Mouse (Mus musculus) limb, embryonic 14.5 days (tissue): ENCODE measurements around the gene Safb2. TPM values are rescaled to one million over a fixed set of nuclear protein-coding genes. Genes with fewer than 3 reads are reported as not detected.
A peak's percentile ranks its signal among the peaks of the same experiment; 100 is the strongest.

Experiments
- ATAC-seq: fragments of 200-750 bp; cut with Nextera tagmentation; 2 replicates; pipeline ENCODE4 v1.8.0; 2017; ENCODE audit warnings: low read depth, moderate number of reproducible peaks, moderate TSS enrichment; ENCODE audit not compliant: low FRiP score
- DNase-seq: peaks from one replicate; pipeline ENCODE4 v3.0.0-alpha.2; 2015; ENCODE audit warnings: low spot score
- H3K27ac ChIP-seq: fragments of 300-500 bp; sonication (generic); replicated peaks from 2 replicates; pipeline ENCODE4 v1.5.1; 2014; ENCODE audit warnings: low read depth, mild to moderate bottlenecking, low read length, moderate library complexity, mixed read lengths
- H3K27me3 ChIP-seq: fragments of 300-500 bp; sonication (generic); 2 replicates; pipeline ENCODE4 v1.6.1; 2014; ENCODE audit warnings: low read length, mixed read lengths; ENCODE audit not compliant: control insufficient read depth, insufficient read depth
- H3K36me3 ChIP-seq: fragments of 300-500 bp; sonication (generic); 2 replicates; pipeline ENCODE4 v1.6.1; 2014; ENCODE audit warnings: mild to moderate bottlenecking, low read length, moderate library complexity, mixed read lengths; ENCODE audit not compliant: control insufficient read depth, insufficient read depth
- H3K4me1 ChIP-seq: fragments of 300-500 bp; sonication (generic); 2 replicates; pipeline ENCODE4 v1.6.1; 2014; ENCODE audit warnings: antibody characterized with exemption, low read length, mixed read lengths; ENCODE audit not compliant: control insufficient read depth, insufficient read depth
- H3K4me2 ChIP-seq: fragments of 300-500 bp; sonication (generic); replicated peaks from 2 replicates; pipeline ENCODE4 v1.6.1; 2014; ENCODE audit warnings: low read depth, mild to moderate bottlenecking, low read length, moderate library complexity; ENCODE audit not compliant: severe bottlenecking
- H3K4me3 ChIP-seq: fragments of 300-500 bp; sonication (generic); replicated peaks from 2 replicates; pipeline ENCODE4 v1.5.1; 2014; ENCODE audit warnings: low read length
- H3K9ac ChIP-seq: fragments of 300-500 bp; sonication (generic); 2 replicates; pipeline ENCODE4 v1.6.1; 2014; ENCODE audit warnings: mild to moderate bottlenecking, low read depth, low read length, moderate library complexity; ENCODE audit not compliant: severe bottlenecking
- H3K9me3 ChIP-seq: fragments of 300-500 bp; sonication (generic); 2 replicates; pipeline ENCODE4 v1.6.1; 2016; ENCODE audit warnings: low read length; ENCODE audit not compliant: control insufficient read depth
- POLR2A ChIP-seq: fragments of 200-500 bp; IDR thresholded peaks from 2 replicates; pipeline ENCODE4 v1.8.0; 2012; ENCODE audit warnings: inconsistent platforms, mild to moderate bottlenecking, moderate library complexity, borderline replicate concordance; ENCODE audit not compliant: insufficient read depth, insufficient read length; ENCODE audit errors: extremely low read depth
- WGBS: fragments of 180-500 bp; shearing (Covaris S2); extraction: QIAGEN DNeasy Blood & Tissue Kit; methylation state at CpG from one replicate; pipeline ENCODE4 v1.1.7; 2014; 5-methylcytosine and 5-hydroxymethylcytosine counted together
- polyA plus RNA-seq, 2 experiments: library from polyadenylated mRNA; depleted of rRNA in 1 of 2; stranded (reverse) in 1 of 2; unstranded in 1 of 2; fragments of >200 nt; fragmentation: Nextera tagmentation in 1 of 2; extraction: Ambion mirVana in 1 of 2; gene quantifications; 2 replicates each; pipeline versions ENCODE4 v1.2.1 to v1.2.3; 2012 to 2014

Gene Safb2
- polyA plus RNA-seq, 2 experiments = 52.1 to 133 TPM

DNA sequence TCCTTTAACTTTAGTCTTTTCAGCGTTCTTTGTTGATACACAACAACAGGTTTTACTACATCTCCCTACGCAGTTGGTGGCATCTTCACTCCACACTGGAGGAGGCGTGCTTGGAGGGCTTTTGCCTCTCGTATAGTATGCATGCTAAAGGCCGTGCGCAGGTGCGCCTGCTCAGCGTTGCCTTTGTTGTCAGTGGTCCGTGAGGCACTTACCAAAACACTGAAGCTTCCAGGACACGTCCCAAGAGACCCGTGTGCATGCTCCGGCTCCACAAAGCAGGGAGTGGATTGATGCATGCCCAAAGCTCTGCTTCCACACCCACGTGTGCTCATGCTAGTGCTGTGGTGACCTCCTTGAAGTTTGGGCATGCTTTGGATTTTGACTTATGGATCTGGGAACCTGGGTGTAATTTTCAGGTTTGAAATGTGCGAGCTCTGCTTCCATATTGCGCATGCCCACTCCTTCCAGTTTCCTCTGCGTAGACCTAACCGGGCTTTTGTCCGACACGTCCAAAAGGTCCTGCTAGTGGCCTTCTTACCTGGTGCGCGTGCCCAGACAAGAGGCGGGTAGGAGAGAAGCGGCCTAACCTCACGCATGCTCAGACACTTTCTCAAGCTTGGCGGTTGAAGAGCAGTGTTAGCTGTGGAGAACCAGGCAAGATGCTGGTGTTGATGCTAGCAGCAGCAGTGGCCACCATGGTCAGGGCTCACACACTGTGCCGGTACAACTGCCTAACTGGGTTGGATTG, 43.3 kb upstream of the Safb2 start, which contains the start of gene Catsperd:
Gene Catsperd, plus strand, starts transcription at position 614 of the 748 bp plus-strand sequence.
- H3K4me3 ChIP-seq = peak within 1 kb of the TSS; percentile 93
- no peaks in the 10 kb centered on the region for H3K9me3 ChIP-seq
- no peak for DNase-seq
- peak within 1 kb of the TSS; percentile 82 for H3K27ac ChIP-seq
- H3K4me1 ChIP-seq = peaks cover 17% of the 10 kb centered on the region
- ATAC-seq = 0 out of 2 replicates have a peak, but pooled peaks have one; percentile 8
- peak within 1 kb of the TSS; percentile 41 for H3K9ac ChIP-seq
- no peaks in the 10 kb centered on the region for H3K27me3 ChIP-seq
- WGBS = 9% methylated on average over 26 of the region's 26 CpGs
- H3K4me2 ChIP-seq = peak within 1 kb of the TSS; percentile 93
- peaks cover 17% of the 10 kb centered on the region for H3K36me3 ChIP-seq
- TF ChIP-seq POLR2A = no peak

DNA sequence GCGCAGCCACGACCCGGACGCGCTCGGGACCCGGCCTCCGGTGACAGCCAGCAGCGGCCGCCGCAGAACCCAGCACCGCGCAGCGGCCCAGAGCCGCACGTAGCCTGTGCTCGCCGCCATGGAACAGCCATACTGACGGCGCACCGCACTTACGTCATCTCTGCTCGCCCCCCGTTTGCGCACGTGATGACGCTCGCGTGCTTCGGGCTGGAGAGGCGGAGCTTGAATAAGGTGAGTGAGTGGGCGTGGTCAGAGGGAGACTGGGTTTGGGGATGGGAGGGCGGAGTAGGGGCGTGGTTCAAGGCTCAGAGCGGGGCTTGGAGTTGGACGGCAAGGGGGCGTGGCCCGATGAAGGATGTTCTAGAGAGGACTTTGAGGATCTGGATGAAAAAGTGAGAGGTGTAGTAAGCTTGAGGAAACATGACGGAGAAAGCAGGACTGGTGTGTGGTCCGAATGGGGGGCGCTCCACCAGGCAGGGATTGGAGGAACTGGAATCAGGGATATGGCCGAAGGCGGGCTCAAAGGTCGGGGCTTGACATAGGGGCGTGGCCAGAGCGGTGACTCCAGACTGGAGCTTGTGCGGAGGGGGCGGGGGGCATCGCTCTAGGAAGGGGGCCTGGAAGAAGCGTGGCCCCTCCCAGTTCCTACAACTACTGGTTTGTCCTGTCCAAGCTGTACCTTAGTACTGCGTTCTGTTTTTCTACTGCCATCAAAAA, 42.5 kb upstream of the Safb2 start, which contains the start of gene Lonp1:
Gene Lonp1, minus strand, starts transcription at position 134 of the 717 bp plus-strand sequence.
- peak within 1 kb of the TSS; percentile 89 for H3K9ac ChIP-seq
- peak; percentile 95 for ATAC-seq
- TF ChIP-seq POLR2A = peak; percentile 56; the same call in 1 of the 2 replicates
- DNase-seq = peak; percentile 98
- peak within 1 kb of the TSS; percentile 93 for H3K4me3 ChIP-seq
- H3K27ac ChIP-seq = peak within 1 kb of the TSS; percentile 82
- H3K36me3 ChIP-seq = peaks cover 25% of the 10 kb centered on the region
- peaks cover 17% of the 10 kb centered on the region for H3K4me1 ChIP-seq
- no peaks in the 10 kb centered on the region for H3K9me3 ChIP-seq
- peak within 1 kb of the TSS; percentile 93 for H3K4me2 ChIP-seq
- no peaks in the 10 kb centered on the region for H3K27me3 ChIP-seq
- 2% methylated on average over 45 of the region's 51 CpGs for whole genome bisulfite sequencing

DNA sequence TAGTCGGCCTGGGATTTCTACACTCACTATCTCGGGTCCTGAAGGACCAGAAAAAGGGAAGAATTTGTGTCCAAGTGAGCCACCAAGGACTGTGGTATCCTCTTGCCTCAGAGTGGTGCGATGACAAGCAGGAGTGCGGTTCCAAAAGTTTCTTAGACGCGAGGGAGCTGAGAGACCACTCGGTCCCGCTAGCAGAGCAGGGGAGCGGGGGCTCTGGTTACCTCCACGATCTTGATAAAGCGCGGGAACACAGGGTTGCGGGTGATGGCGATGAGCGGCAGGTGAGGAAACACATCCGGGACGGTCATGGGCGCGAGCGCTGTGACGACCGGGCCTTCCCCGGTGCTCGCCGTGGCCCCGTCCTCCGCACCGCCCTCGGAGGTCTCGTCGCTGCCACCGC, 41.9 kb upstream of the Safb2 start:
- under 1% methylated on average over 25 of the region's 32 CpGs for WGBS
- DNase-seq (no peak), ATAC-seq (no peak; the same call in 1 of the 2 replicates)
- H3K4me2 ChIP-seq = peak overlapping the region; percentile 93
- no peaks in the 10 kb centered on the region for H3K27me3 ChIP-seq
- H3K9me3 ChIP-seq = no peaks in the 10 kb centered on the region
- H3K36me3 ChIP-seq = peaks cover 30% of the 10 kb centered on the region
- H3K27ac ChIP-seq = peak overlapping the region; percentile 61; the same call in 1 of the 2 replicates
- peak overlapping the region; percentile 89 for H3K9ac ChIP-seq
- no peak for TF ChIP-seq POLR2A
- H3K4me3 ChIP-seq = peak overlapping the region; percentile 93
- H3K4me1 ChIP-seq = peaks cover 17% of the 10 kb centered on the region

DNA sequence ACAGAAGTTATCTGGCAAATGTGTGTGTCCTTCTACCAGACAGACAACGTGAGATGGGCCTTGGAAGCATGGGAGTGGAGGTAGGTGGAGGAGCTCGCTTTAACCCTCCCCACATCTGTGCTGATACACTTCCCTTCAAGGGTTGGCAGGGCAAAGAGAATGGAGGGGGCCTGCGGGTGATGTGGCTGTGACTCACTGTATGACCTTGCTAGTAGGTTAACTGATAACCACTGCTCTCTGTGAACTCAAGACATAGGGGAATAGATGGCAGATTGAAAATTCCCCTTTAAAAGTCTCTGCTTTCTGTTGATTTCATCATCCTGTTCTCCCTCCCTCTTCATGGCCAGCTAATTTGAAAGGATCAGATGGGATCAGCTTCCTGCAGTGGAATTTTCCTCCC, 41.1 kb upstream of the Safb2 start:
- TF ChIP-seq POLR2A = no peak
- no peak overlapping the region for H3K9ac ChIP-seq

DNA sequence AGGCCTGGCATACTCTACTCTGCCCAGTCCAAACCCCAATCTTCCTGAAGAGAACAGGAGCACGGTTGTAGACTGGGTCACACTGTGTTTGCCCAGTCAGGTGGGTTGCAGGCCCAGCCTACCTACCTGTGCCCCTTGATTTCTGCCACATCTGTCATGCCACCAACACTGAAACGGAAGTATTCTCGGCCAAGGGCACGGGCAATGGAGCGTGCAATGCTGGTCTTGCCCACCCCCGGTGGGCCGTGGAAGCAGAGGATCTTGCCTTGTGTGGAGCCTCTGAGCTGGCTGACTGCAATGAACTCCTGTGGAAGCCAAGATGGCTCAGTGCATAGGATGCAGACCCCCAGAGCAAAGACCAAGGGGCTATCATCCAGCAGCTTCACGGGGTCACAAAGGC, 33.2 kb upstream of the Safb2 start:
- Histone ChIP-seq H3K36me3 (peaks cover 79% of the 10 kb centered on the region), H3K27ac (no peak overlapping the region), H3K4me3 (no peak overlapping the region), H3K9ac (no peak overlapping the region), H3K4me2 (no peak overlapping the region), H3K9me3 (no peaks in the 10 kb centered on the region), H3K27me3 (no peaks in the 10 kb centered on the region), H3K4me1 (peaks cover 10% of the 10 kb centered on the region)
- TF ChIP-seq POLR2A = no peak
- no peak for ATAC-seq
- no peak for DNase-seq
- WGBS = 92% methylated on average over 8 of the region's 8 CpGs

More for the DNA sequence above, 41.1 kb upstream of the Safb2 start:
- no peaks in the 10 kb centered on the region for H3K27me3 ChIP-seq
- no peak for ATAC-seq
- H3K4me2 ChIP-seq = peak overlapping the region; percentile 93
- no peaks in the 10 kb centered on the region for H3K9me3 ChIP-seq
- 84% methylated on average over 3 of the region's 3 CpGs for WGBS
- no peak overlapping the region for H3K27ac ChIP-seq
- 0 out of 2 replicates have a peak overlapping the region, but pooled peaks have one; percentile 93 for H3K4me3 ChIP-seq
- peaks cover 36% of the 10 kb centered on the region for H3K36me3 ChIP-seq
- no peak for DNase-seq
- H3K4me1 ChIP-seq = peaks cover 17% of the 10 kb centered on the region
